Mouse (Mus musculus) liver, postnatal 0 days (tissue): ENCODE measurements around the gene Med8. TPM values are rescaled to one million over a fixed set of nuclear protein-coding genes. Genes with fewer than 3 reads are reported as not detected.

ENCODE experiments used
- ATAC-seq: fragments of 200-750 bp; cut with Nextera tagmentation; 2 replicates; pipeline ENCODE4 v1.8.0; 2017; ENCODE audit warnings: mild to moderate bottlenecking, moderate library complexity
- DNase-seq: peaks from one replicate; pipeline ENCODE4 v3.0.0-alpha.2; 2016
- H3K27ac ChIP-seq: fragments of 300-500 bp; sonication (generic); 2 replicates; pipeline ENCODE4 v1.5.1; 2014; ENCODE audit warnings: antibody characterized with exemption, moderate library complexity, mild to moderate bottlenecking, low read depth
- H3K27me3 ChIP-seq: fragments of 300-500 bp; sonication (generic); 2 replicates; pipeline ENCODE4 v1.6.1; 2014; ENCODE audit warnings: low read length, control low read depth, mixed read lengths; ENCODE audit not compliant: insufficient read depth
- H3K36me3 ChIP-seq: fragments of 300-500 bp; sonication (generic); replicated peaks from 2 replicates; pipeline ENCODE4 v1.6.1; 2014; ENCODE audit warnings: mild to moderate bottlenecking, control low read depth, low read length, moderate library complexity, mixed read lengths; ENCODE audit not compliant: insufficient read depth
- H3K4me1 ChIP-seq: fragments of 300-500 bp; sonication (generic); 2 replicates; pipeline ENCODE4 v1.6.1; 2014; ENCODE audit warnings: antibody characterized with exemption, mild to moderate bottlenecking, control low read depth; ENCODE audit not compliant: insufficient read depth
- H3K4me2 ChIP-seq: fragments of 300-500 bp; sonication (generic); 2 replicates; pipeline ENCODE4 v1.6.1; 2014; ENCODE audit warnings: low read depth, mild to moderate bottlenecking, low read length, moderate library complexity, mixed read lengths
- H3K4me3 ChIP-seq: fragments of 300-500 bp; sonication (generic); 2 replicates; pipeline ENCODE4 v1.5.1; 2014; ENCODE audit warnings: low read depth, low read length
- H3K9ac ChIP-seq: fragments of 300-500 bp; sonication (generic); replicated peaks from 2 replicates; pipeline ENCODE4 v1.6.1; 2014; ENCODE audit warnings: mild to moderate bottlenecking, moderate library complexity
- H3K9me3 ChIP-seq: fragments of 300-500 bp; sonication (generic); 2 replicates; pipeline ENCODE4 v1.6.1; 2016; ENCODE audit warnings: mild to moderate bottlenecking, control low read depth, low read length, mixed read lengths
- CTCF ChIP-seq: sonication (generic); IDR thresholded peaks from 2 replicates; pipeline ENCODE4 v1.5.1; 2016; ENCODE audit warnings: antibody characterized with exemption, low read depth
- EP300 ChIP-seq: IDR thresholded peaks from 2 replicates; pipeline ENCODE4 v1.6.1; 2016; ENCODE audit warnings: antibody characterized with exemption, low read depth, mild to moderate bottlenecking
- WGBS: fragments of 180-500 bp; shearing (Covaris S2); extraction: QIAGEN DNeasy Blood & Tissue Kit; methylation state at CpG from one replicate; pipeline ENCODE4 v1.1.7; 2014; ENCODE audit not compliant: insufficient replicate concordance; 5-methylcytosine and 5-hydroxymethylcytosine counted together
- polyA plus RNA-seq: library from polyadenylated mRNA; unstranded; fragments of >200 nt; fragmentation: Nextera tagmentation; extraction: Ambion mirVana; gene quantifications from 2 replicates; pipeline ENCODE4 v1.2.1, GENCODE M21; 2015

Gene Med8
- polyA plus RNA-seq, 1 experiment from 2014 or later, result 59.7 TPM

DNA sequence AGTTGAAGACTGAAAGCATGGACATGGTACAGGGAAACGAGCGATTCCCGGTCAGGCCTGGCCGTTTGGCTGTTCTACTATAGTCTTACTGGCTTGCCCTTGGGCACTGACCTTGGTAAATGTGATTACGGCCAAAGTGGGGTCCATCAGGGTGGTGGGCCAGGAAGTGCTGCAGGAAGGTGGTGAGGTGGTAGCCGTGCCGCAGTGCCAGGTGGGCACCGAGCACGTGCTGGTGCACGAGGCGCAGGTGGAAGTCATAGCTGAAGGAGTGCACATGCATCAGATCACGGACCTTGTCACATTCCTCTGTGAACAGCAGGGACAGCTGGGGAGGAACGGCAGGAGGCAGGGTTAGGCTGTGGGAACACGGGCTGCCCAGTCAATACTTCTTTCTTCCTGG is 43.1 kb upstream of the Med8 start:
- H3K36me3 ChIP-seq, result peaks cover 74% of the 10 kb centered on the region

GRCm38 (mm10) chr4:118367551-118367950 is 41.6 kb upstream of the Med8 start:
- Histone ChIP-seq H3K4me3 (no peak overlapping the region), H3K36me3 (peaks cover 78% of the 10 kb centered on the region)
- 80% methylated on average over 12 of the region's 12 CpGs for WGBS

More for the DNA sequence above, 43.1 kb upstream of the Med8 start:
- no peak for ATAC-seq
- DNase-seq, result no peak
- H3K27ac ChIP-seq, result 0 out of 2 replicates have a peak overlapping the region, but pooled peaks have one; percentile 22
- no peak overlapping the region for H3K9ac ChIP-seq
- no peak overlapping the region for H3K4me2 ChIP-seq
- H3K9me3 ChIP-seq, result no peaks in the 10 kb centered on the region
- H3K27me3 ChIP-seq, result no peaks in the 10 kb centered on the region
- WGBS, result 84% methylated on average over 14 of the region's 14 CpGs
- TF ChIP-seq CTCF (0 out of 2 replicates have a peak, but pooled peaks have one; percentile 7), EP300 (no peak)
- H3K4me3 ChIP-seq, result no peak overlapping the region
- H3K4me1 ChIP-seq, result peaks cover under 1% of the 10 kb centered on the region; the same call in 1 of the 2 replicates

GRCm38 (mm10) chr4:118368616-118369015 is 40.5 kb upstream of the Med8 start:
- DNase-seq (no peak), ATAC-seq (no peak)
- H3K4me2 ChIP-seq, result no peak overlapping the region
- WGBS, result 90% methylated on average over 3 of the region's 3 CpGs
- H3K4me1 ChIP-seq, result no peaks in the 10 kb centered on the region
- H3K36me3 ChIP-seq, result peaks cover 79% of the 10 kb centered on the region
- no peaks in the 10 kb centered on the region for H3K27me3 ChIP-seq
- no peak overlapping the region for H3K27ac ChIP-seq
- TF ChIP-seq CTCF, result no peak
- no peak for TF ChIP-seq EP300
- no peak overlapping the region for H3K4me3 ChIP-seq
- H3K9me3 ChIP-seq, result no peaks in the 10 kb centered on the region
- H3K9ac ChIP-seq, result no peak overlapping the region

More at GRCm38 (mm10) chr4:118367551-118367950, 41.6 kb upstream of the Med8 start:
- no peak for ATAC-seq
- Histone ChIP-seq H3K4me2 (no peak overlapping the region), H3K27me3 (no peaks in the 10 kb centered on the region), H3K9me3 (no peaks in the 10 kb centered on the region), H3K4me1 (no peaks in the 10 kb centered on the region), H3K27ac (no peak overlapping the region), H3K9ac (no peak overlapping the region)
- TF ChIP-seq CTCF (no peak), EP300 (no peak)
- DNase-seq, result no peak

GRCm38 (mm10) chr4:118371822-118372221 is 37.3 kb upstream of the Med8 start:
- 89% methylated on average over 13 of the region's 13 CpGs for WGBS
- TF ChIP-seq EP300 (no peak), CTCF (no peak)
- H3K27ac ChIP-seq, result no peak overlapping the region
- no peaks in the 10 kb centered on the region for H3K27me3 ChIP-seq
- no peaks in the 10 kb centered on the region for H3K4me1 ChIP-seq
- DNase-seq (no peak), ATAC-seq (no peak)
- no peak overlapping the region for H3K9ac ChIP-seq
- H3K4me2 ChIP-seq, result no peak overlapping the region
- no peak overlapping the region for H3K4me3 ChIP-seq
- peaks cover 82% of the 10 kb centered on the region for H3K36me3 ChIP-seq
- H3K9me3 ChIP-seq, result no peaks in the 10 kb centered on the region

GRCm38 (mm10) chr4:118375999-118376398 is 33.1 kb upstream of the Med8 start:
- ATAC-seq (no peak), DNase-seq (no peak)
- Histone ChIP-seq H3K9ac (no peak overlapping the region), H3K27me3 (no peaks in the 10 kb centered on the region), H3K4me1 (no peaks in the 10 kb centered on the region), H3K9me3 (no peaks in the 10 kb centered on the region), H3K27ac (no peak overlapping the region), H3K36me3 (peaks cover 83% of the 10 kb centered on the region), H3K4me3 (no peak overlapping the region), H3K4me2 (no peak overlapping the region)
- 90% methylated on average over 6 of the region's 6 CpGs for WGBS
- TF ChIP-seq CTCF, result no peak
- no peak for TF ChIP-seq EP300

DNA sequence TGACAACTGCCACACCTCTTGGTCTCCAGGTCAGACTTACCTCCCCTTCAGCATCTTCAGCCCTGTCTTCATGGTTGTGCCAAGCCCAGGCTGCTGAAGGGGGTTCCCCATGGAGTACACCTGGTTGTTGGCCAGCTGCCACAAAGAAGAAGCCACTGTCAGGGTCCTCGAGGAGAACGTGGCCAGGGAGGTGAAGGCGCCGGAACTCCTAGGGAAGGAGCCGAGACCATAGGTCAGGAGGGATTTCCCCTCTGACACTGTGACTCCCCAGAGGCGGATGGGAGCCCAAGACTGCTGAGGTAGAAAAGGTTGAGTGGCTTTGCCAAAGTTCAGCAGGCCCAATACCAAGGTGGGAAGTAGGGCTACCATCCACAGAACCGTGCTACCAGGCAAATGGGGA is 25.9 kb upstream of the Med8 start:
- Histone ChIP-seq H3K27ac (no peak overlapping the region), H3K27me3 (no peaks in the 10 kb centered on the region), H3K4me2 (no peak overlapping the region), H3K4me1 (no peaks in the 10 kb centered on the region), H3K4me3 (no peak overlapping the region), H3K36me3 (peaks cover 85% of the 10 kb centered on the region), H3K9ac (no peak overlapping the region), H3K9me3 (no peaks in the 10 kb centered on the region)
- no peak for DNase-seq
- 87% methylated on average over 7 of the region's 7 CpGs for WGBS
- TF ChIP-seq CTCF, result no peak
- no peak for TF ChIP-seq EP300
- no peak for ATAC-seq

DNA sequence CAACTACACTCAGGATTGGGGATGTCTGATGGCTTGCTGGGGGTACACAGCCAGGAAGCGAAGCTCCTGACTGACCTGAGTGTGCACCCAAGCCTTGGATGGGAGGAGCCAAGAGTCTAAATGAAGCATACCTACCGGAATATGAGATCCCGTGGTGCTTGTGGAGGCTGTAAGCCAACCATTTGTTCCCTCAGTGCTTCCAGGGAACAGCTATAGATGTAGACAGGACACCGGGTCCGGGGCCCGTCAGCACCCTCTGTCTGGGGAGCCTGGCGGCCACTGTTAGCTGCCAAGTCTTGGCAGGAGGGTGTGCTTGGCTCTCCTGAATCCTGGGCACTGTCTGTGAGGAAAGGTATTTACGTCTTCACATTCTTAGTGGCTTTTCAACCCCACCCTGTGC is 21.8 kb upstream of the Med8 start:
- TF ChIP-seq CTCF (no peak), EP300 (no peak)
- WGBS, result 91% methylated on average over 8 of the region's 8 CpGs
- ATAC-seq (no peak), DNase-seq (no peak)
- no peak overlapping the region for H3K27ac ChIP-seq
- no peak overlapping the region for H3K9ac ChIP-seq
- no peak overlapping the region for H3K4me2 ChIP-seq
- H3K4me3 ChIP-seq, result no peak overlapping the region
- no peaks in the 10 kb centered on the region for H3K9me3 ChIP-seq
- H3K27me3 ChIP-seq, result no peaks in the 10 kb centered on the region
- H3K36me3 ChIP-seq, result peaks cover 90% of the 10 kb centered on the region
- H3K4me1 ChIP-seq, result no peaks in the 10 kb centered on the region
